Mouse (Mus musculus) midbrain, postnatal 0 days (tissue): ENCODE results near the gene Fli1. TPM values are rescaled to one million over a fixed set of nuclear protein-coding genes. Genes with fewer than 3 reads are reported as not detected.

Experiments used
- ATAC-seq: fragments of 200-750 bp; cut with Nextera tagmentation; 2 replicates; pipeline ENCODE4 v1.8.0; 2017; ENCODE audit warnings: moderate number of reproducible peaks, mild to moderate bottlenecking, moderate TSS enrichment, moderate library complexity; ENCODE audit not compliant: low FRiP score
- DNase-seq: peaks from one replicate; pipeline ENCODE4 v3.0.0-alpha.2; 2015; ENCODE audit warnings: low spot score
- H3K27ac ChIP-seq: fragments of 300-500 bp; sonication (generic); 2 replicates; pipeline ENCODE4 v1.5.1; 2014; ENCODE audit warnings: low read depth, mild to moderate bottlenecking, low read length, mixed read lengths
- H3K27me3 ChIP-seq: fragments of 300-500 bp; sonication (generic); 2 replicates; pipeline ENCODE4 v1.6.1; 2014; ENCODE audit warnings: low read length, control low read depth, mixed read lengths; ENCODE audit not compliant: insufficient read depth
- H3K36me3 ChIP-seq: fragments of 300-500 bp; sonication (generic); 2 replicates; pipeline ENCODE4 v1.6.1; 2014; ENCODE audit warnings: low read length, control low read depth, mixed read lengths; ENCODE audit not compliant: insufficient read depth
- H3K4me1 ChIP-seq: fragments of 300-500 bp; sonication (generic); 2 replicates; pipeline ENCODE4 v1.6.1; 2014; ENCODE audit warnings: mild to moderate bottlenecking, control low read depth, antibody characterized with exemption, low read length, mixed read lengths; ENCODE audit not compliant: insufficient read depth
- H3K4me2 ChIP-seq: fragments of 300-500 bp; sonication (generic); 2 replicates; pipeline ENCODE4 v1.6.1; 2014; ENCODE audit warnings: low read depth, mild to moderate bottlenecking, low read length, mixed read lengths; ENCODE audit not compliant: poor library complexity, severe bottlenecking
- H3K4me3 ChIP-seq: fragments of 300-500 bp; sonication (generic); 2 replicates; pipeline ENCODE4 v1.5.1; 2014; ENCODE audit warnings: low read depth, mild to moderate bottlenecking, low read length, moderate library complexity
- H3K9ac ChIP-seq: fragments of 300-500 bp; sonication (generic); replicated peaks from 2 replicates; pipeline ENCODE4 v1.6.1; 2014; ENCODE audit warnings: mild to moderate bottlenecking, low read length, moderate library complexity, mixed read lengths; ENCODE audit not compliant: poor library complexity, severe bottlenecking
- H3K9me3 ChIP-seq: fragments of 300-500 bp; sonication (generic); 2 replicates; pipeline ENCODE4 v1.6.1; 2016; ENCODE audit warnings: low read length, control low read depth
- CTCF ChIP-seq: IDR thresholded peaks from 2 replicates; pipeline ENCODE4 v1.5.1; 2016; ENCODE audit warnings: antibody characterized with exemption, mild to moderate bottlenecking
- WGBS: fragments of 180-500 bp; shearing (Covaris S2); extraction: QIAGEN DNeasy Blood & Tissue Kit; methylation state at CpG from one replicate; pipeline ENCODE4 v1.1.7; 2014; 5-methylcytosine and 5-hydroxymethylcytosine counted together
- polyA plus RNA-seq: library from polyadenylated mRNA; unstranded; fragments of >200 nt; fragmentation: Nextera tagmentation; extraction: Ambion mirVana; gene quantifications from 2 replicates; pipeline ENCODE4 v1.2.1, GENCODE M21; 2015
- total RNA-seq: library from RNA; depleted of rRNA; stranded (reverse); fragments of >200 nt; gene quantifications from 2 replicates; pipeline ENCODE4 v1.2.3, GENCODE M21; 2014

The Fli1 gene
- total and polyA plus RNA-seq, 2 experiments from 2014 or later: 5.9 to 8.4 TPM

DNA sequence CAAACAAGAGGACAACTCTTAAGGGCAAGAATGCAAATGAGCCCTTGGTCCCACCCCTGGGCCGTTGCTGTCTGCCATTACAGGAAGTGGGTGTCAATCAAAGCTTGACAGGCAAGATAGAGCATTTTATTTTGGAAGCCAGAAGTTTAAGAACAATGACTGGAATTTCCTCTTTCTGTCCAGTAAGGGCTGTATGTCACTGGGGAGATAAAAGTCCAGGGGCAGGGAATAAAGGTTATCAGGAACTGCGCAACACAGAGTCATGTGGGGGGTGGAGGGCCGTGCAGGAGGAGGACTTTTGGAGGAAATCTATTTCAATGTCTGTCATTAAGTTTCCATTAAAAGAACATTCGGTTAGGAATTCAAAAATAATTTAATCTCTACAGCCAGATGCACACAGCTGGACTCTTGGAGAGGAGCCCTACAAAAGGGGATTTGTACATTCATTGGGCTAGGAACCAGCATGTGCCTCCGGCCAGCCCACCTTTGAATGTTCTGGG is 141.9 kb downstream of the Fli1 start:
- Histone ChIP-seq H3K27me3 (no peaks in the 10 kb centered on the region), H3K9ac (no peak overlapping the region), H3K9me3 (no peaks in the 10 kb centered on the region), H3K27ac (no peak overlapping the region), H3K36me3 (no peaks in the 10 kb centered on the region), H3K4me2 (no peak overlapping the region), H3K4me3 (no peak overlapping the region), H3K4me1 (no peaks in the 10 kb centered on the region)
- ATAC-seq: no peak
- TF ChIP-seq CTCF: no peak
- WGBS: 69% methylated on average over 5 of the region's 5 CpGs
- no peak for DNase-seq

DNA sequence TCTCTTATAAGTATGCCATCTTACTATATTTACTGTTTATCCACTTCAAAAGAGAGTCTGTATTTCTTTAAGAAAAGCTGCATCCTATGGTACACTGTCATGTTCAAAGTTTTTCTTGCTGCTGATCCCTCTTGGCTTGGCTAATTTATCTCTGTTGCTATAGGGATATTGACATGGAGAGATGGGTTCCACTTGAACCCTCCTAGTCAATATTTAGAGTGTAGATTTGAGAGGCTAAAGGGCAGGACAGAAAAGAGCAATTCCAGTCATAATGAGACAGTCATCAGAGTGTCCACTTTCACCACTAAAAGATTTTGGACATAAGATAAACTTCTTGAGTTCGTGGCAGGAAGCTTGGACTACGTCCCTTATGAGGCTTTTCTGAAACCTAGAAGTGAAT is 142.4 kb downstream of the Fli1 start:
- H3K9ac ChIP-seq: no peak overlapping the region
- no peak overlapping the region for H3K4me3 ChIP-seq
- no peaks in the 10 kb centered on the region for H3K27me3 ChIP-seq
- H3K36me3 ChIP-seq: no peaks in the 10 kb centered on the region
- no peak overlapping the region for H3K4me2 ChIP-seq
- DNase-seq (no peak), ATAC-seq (no peak)
- no peaks in the 10 kb centered on the region for H3K9me3 ChIP-seq
- no peaks in the 10 kb centered on the region for H3K4me1 ChIP-seq
- TF ChIP-seq CTCF: no peak
- H3K27ac ChIP-seq: no peak overlapping the region
- 92% methylated on average over 2 of the region's 2 CpGs for WGBS

DNA sequence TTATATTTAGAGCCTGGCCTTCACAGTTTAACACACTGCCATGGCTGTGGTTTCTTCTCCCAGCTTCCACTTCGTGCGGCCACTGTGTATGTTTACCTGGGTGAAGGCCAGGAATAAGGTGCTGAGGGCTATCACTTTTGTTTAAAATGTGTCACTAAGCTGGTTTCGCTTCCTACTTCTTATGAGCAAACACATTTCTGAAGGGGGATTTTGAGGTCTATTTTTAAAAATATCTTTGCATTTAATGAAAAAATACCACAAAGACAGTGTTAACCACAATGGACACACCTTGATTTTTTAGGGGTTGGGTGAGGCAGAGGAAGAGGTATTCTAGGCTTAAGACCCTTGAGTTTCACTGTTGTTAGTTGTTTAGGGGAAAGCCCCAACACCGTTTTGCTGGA is 147.9 kb downstream of the Fli1 start:
- Histone ChIP-seq H3K4me1 (no peaks in the 10 kb centered on the region), H3K36me3 (no peaks in the 10 kb centered on the region), H3K4me2 (no peak overlapping the region), H3K9ac (no peak overlapping the region), H3K27ac (no peak overlapping the region), H3K27me3 (no peaks in the 10 kb centered on the region), H3K9me3 (no peaks in the 10 kb centered on the region), H3K4me3 (no peak overlapping the region)
- DNase-seq (no peak), ATAC-seq (no peak)
- 95% methylated on average over 4 of the region's 4 CpGs for WGBS
- TF ChIP-seq CTCF: no peak

DNA sequence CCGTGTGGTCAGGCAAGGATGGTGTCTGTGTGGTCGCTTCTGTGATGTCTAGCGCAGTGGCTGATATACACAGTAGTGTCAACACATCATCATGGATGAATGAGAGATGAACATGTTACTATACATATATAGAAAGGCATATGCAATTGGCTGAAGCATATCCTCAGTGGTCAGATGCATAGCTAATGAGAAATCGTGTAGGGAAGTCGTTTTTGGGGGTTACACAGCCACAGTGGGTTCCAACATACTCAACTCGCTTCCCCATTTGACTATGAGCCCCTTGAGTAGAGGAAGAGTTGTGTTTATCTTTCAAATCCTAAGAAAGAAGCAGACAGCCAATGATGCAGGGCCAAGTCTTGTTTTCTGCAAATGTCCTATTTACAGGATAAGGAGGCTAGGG is 149.9 kb downstream of the Fli1 start:
- no peak for TF ChIP-seq CTCF
- 86% methylated on average over 6 of the region's 6 CpGs for WGBS

DNA sequence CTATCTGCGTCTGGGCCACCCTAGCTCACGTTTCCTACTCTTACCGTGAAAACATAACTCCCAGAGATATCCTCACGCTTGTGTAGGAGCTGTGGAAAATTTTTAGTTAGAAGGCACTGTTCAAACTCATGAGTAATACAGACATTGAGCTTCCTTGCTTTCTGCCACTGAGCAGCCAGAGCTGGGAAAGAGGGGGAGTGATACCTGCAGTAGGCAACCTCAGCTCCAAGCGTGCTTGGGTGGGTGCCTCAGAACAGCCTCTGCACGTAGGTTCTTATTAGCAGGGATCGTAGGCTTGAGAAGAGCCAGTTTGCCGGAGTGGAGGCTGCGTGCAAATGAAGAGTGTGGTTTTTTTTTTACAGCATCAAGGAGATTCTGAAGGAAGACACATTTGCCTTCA is 151.0 kb downstream of the Fli1 start:
- Histone ChIP-seq H3K27me3 (no peaks in the 10 kb centered on the region), H3K4me1 (no peaks in the 10 kb centered on the region), H3K4me2 (no peak overlapping the region), H3K36me3 (no peaks in the 10 kb centered on the region), H3K9me3 (no peaks in the 10 kb centered on the region), H3K4me3 (no peak overlapping the region), H3K27ac (no peak overlapping the region), H3K9ac (no peak overlapping the region)
- TF ChIP-seq CTCF: no peak
- WGBS: 84% methylated on average over 9 of the region's 9 CpGs
- no peak for ATAC-seq
- DNase-seq: no peak

More for the DNA sequence above, 149.9 kb downstream of the Fli1 start:
- H3K4me1 ChIP-seq: no peaks in the 10 kb centered on the region
- no peak for DNase-seq
- H3K9me3 ChIP-seq: no peaks in the 10 kb centered on the region
- H3K36me3 ChIP-seq: no peaks in the 10 kb centered on the region
- no peak overlapping the region for H3K27ac ChIP-seq
- no peak overlapping the region for H3K4me2 ChIP-seq
- no peak overlapping the region for H3K9ac ChIP-seq
- H3K27me3 ChIP-seq: no peaks in the 10 kb centered on the region
- no peak overlapping the region for H3K4me3 ChIP-seq
- ATAC-seq: no peak

DNA sequence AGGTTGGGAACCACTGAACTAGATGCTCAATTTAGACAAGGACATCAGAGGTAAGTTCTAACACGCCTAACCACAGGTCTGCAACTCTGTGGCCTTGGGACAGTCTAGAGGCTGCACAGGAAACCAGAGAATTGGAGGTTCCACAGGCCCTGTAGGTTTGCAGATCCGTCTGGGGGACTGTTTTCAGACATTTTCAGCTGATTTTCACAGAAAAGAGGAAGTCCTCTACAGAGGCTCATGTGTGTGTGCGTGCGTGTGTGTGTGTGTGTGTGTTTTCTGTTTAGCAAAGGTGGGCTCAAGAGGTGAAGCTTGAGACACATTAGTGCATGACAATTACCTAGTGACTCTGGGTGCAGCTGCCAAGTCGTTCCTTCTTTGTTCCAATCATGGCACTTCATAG is 151.6 kb downstream of the Fli1 start:
- no peak for TF ChIP-seq CTCF
- H3K4me3 ChIP-seq: no peak overlapping the region
- no peaks in the 10 kb centered on the region for H3K36me3 ChIP-seq
- no peaks in the 10 kb centered on the region for H3K9me3 ChIP-seq
- WGBS: 87% methylated on average over 5 of the region's 5 CpGs
- H3K9ac ChIP-seq: no peak overlapping the region
- no peak for ATAC-seq
- H3K4me1 ChIP-seq: no peaks in the 10 kb centered on the region
- no peaks in the 10 kb centered on the region for H3K27me3 ChIP-seq
- no peak for DNase-seq
- no peak overlapping the region for H3K27ac ChIP-seq
- H3K4me2 ChIP-seq: no peak overlapping the region
